Mouse (Mus musculus): ENCODE results near the gene Socs7. TPM values are rescaled to one million over a fixed set of nuclear protein-coding genes. Genes with fewer than 3 reads are reported as not detected.

The Socs7 gene
- polyA plus RNA-seq, 1 experiment = 13.5 TPM

DNA sequence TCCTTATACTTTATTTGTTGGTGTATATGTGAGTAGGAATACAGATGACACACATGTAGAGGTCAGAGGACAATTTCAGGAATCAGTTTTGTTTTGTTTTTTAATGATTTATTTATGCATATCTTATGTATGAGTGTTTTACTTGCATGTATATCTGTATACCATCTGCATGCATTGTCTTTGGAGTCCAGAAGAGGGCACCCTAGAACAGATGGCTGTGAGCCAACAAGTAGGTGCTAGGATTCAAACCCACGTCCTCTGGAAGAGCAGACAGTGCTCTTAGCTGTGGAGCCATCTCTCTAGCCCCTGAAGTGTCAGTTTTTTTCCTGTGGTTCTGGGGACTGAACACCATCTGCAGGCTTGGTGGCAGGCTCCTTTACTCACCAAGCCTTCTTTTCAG lies 37.1 kb upstream of the Socs7 start:
- TF ChIP-seq POLR2A (IDR thresholded peaks at IDR 0.05; ENCODE audit: low read depth, low read length) = no peak
- peak; percentile 42 for TF ChIP-seq CTCF (conservative IDR thresholded peaks at IDR 0.05; ENCODE audit: insufficient read depth, insufficient read length, low read depth, low read length)
- Histone ChIP-seq H3K4me1 (ENCODE audit: control insufficient read depth, insufficient read depth, low read length) (no peaks in the 10 kb centered on the region), H3K27ac (ENCODE audit: insufficient read depth, low read depth, low read length) (no peak overlapping the region), H3K36me3 (ENCODE audit: control insufficient read depth, insufficient read depth, low read length) (peaks cover 6% of the 10 kb centered on the region; the same call in 1 of the 2 replicates), H3K27me3 (replicated peaks; ENCODE audit: control insufficient read depth, insufficient read depth, low read length) (no peaks in the 10 kb centered on the region), H3K4me3 (ENCODE audit: insufficient read depth, low read depth, low read length) (no peak overlapping the region)
- 68% methylated on average over 1 of the region's 1 CpGs for WGBS
- no peak for DNase-seq

DNA sequence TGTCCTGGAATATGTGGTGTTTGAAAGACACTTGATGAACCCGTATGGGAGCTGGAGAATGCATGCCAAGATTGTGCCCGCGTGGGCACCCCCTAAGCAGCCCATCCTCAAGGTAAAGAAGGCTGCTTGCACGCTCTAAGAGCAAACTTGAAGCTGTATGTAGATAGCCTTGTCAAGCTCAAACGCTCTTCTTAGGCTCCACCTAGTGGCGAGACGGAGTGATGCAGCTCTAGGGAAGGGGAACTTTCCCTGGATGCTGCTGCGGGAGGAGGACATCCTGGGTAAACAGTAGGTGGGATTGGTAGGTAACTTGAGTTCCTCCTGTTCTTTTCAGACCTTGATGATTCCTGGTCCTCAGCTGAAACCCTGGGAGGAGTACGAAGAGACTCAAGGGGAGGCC lies 34.2 kb upstream of the Socs7 start:
- Histone ChIP-seq H3K27me3 (replicated peaks; ENCODE audit: control insufficient read depth, insufficient read depth, low read length) (no peaks in the 10 kb centered on the region), H3K36me3 (ENCODE audit: control insufficient read depth, insufficient read depth, low read length) (peaks cover 2% of the 10 kb centered on the region; the same call in 1 of the 2 replicates), H3K4me1 (ENCODE audit: control insufficient read depth, insufficient read depth, low read length) (no peaks in the 10 kb centered on the region), H3K4me3 (ENCODE audit: insufficient read depth, low read depth, low read length) (no peak overlapping the region), H3K27ac (ENCODE audit: insufficient read depth, low read depth, low read length) (no peak overlapping the region)
- WGBS = 20% methylated on average over 9 of the region's 9 CpGs
- TF ChIP-seq POLR2A (IDR thresholded peaks at IDR 0.05; ENCODE audit: low read depth, low read length) = no peak
- TF ChIP-seq CTCF (conservative IDR thresholded peaks at IDR 0.05; ENCODE audit: insufficient read depth, insufficient read length, low read depth, low read length) = peak; percentile 88
- DNase-seq = peak; percentile 62

DNA sequence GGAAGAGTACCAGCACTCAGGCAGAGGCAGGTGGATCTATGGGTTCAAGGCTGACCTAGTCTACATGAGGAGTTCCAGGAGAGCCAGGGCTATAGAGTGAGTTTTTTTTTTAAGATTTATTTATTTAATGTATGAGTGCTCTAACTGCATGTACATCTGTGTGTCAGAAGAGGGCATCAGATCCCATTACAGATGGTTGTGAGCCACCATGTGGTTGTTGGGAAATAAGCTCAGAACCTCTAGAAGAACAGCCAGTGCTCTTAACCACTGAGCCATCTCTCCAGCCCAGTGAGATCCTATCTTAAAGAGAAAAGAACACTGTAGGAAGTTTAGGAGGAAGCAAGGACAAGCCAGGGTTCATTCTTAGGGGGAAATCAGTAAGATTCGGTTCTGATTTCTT lies 32.0 kb upstream of the Socs7 start:
- Histone ChIP-seq H3K4me3 (ENCODE audit: insufficient read depth, low read depth, low read length) (no peak overlapping the region), H3K4me1 (ENCODE audit: control insufficient read depth, insufficient read depth, low read length) (peaks cover 7% of the 10 kb centered on the region; the same call in 1 of the 2 replicates), H3K27me3 (replicated peaks; ENCODE audit: control insufficient read depth, insufficient read depth, low read length) (no peaks in the 10 kb centered on the region), H3K27ac (ENCODE audit: insufficient read depth, low read depth, low read length) (no peak overlapping the region), H3K36me3 (ENCODE audit: control insufficient read depth, insufficient read depth, low read length) (0 out of 2 replicates have a peak, but pooled peaks cover 2% of the 10 kb centered on the region)
- DNase-seq = no peak
- TF ChIP-seq POLR2A (IDR thresholded peaks at IDR 0.05; ENCODE audit: low read depth, low read length) (no peak), CTCF (conservative IDR thresholded peaks at IDR 0.05; ENCODE audit: insufficient read depth, insufficient read length, low read depth, low read length) (no peak)
- 95% methylated on average over 1 of the region's 1 CpGs for WGBS

DNA sequence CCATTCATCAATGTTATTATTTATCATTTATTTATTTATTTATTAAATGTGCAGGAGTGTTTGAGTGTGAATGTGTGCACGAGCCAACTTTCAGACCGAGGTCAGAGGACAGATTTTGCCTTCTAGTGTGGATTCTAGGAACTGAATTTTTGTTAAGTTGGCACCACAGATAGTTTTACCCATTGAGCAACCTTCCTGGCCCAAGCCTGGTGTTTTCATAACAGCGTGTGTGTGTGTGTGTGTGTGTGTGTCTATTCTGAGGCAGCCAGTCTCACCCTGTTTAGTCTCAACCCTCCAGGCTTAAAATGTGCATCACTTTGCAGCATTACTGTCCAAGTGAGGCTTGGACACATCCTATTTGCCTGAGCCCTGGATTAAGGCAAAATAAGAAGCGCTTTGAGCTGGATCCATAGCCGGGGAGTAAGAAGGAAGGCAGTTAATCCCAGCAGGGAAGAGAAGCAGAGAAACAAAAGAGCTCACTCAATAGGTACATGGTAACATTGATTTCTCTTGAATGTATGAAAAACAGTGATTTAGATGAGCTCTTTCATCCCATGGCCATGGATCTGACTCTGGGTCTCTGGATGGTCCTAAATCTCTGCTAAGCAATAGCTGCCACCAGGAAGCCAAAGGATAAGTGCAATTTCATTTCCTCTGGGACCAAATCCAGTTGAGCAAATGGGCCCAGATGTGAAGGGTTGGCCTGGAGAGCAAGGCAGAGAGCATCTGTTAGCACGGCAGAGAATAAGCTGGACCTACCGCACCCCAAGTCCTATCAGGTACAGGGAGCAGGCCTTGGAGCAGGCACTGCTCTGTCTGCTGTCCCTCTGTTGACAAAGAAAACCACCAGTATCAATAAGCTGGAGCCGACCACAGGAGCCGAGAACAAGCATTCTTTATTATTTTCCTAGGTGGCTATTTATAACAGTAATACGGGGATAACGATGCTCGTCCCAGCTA lies 30.8 kb upstream of the Socs7 start:
- 83% methylated on average over 12 of the region's 12 CpGs for WGBS

DNA sequence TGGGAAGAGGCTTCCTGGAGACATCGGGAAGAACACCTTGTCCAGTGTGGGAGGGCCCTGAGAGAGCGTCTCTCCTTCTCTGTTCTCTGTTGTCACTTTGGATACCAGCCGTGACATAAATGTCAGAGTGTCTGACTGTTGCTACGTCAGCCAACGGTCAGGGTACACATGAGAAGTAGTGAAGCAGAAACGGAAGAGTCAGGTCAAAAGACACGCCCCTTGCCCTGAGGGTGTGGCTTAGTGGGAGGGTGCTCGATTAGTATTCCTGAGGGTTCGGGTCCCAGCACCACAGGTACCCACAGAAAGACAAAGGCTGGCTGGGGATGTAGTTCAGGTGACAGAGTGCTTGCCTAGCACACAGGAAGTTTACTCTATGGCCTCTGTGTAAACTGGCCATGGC lies 29.3 kb upstream of the Socs7 start:
- H3K4me1 ChIP-seq (ENCODE audit: control insufficient read depth, insufficient read depth, low read length) = peaks cover 7% of the 10 kb centered on the region; the same call in 1 of the 2 replicates
- no peaks in the 10 kb centered on the region for H3K27me3 ChIP-seq (replicated peaks; ENCODE audit: control insufficient read depth, insufficient read depth, low read length)
- no peak overlapping the region for H3K27ac ChIP-seq (ENCODE audit: insufficient read depth, low read depth, low read length)
- 0 out of 2 replicates have a peak, but pooled peaks cover 2% of the 10 kb centered on the region for H3K36me3 ChIP-seq (ENCODE audit: control insufficient read depth, insufficient read depth, low read length)
- H3K4me3 ChIP-seq (ENCODE audit: insufficient read depth, low read depth, low read length) = no peak overlapping the region
- WGBS = 38% methylated on average over 9 of the region's 9 CpGs
- TF ChIP-seq POLR2A (IDR thresholded peaks at IDR 0.05; ENCODE audit: low read depth, low read length) (no peak), CTCF (conservative IDR thresholded peaks at IDR 0.05; ENCODE audit: insufficient read depth, insufficient read length, low read depth, low read length) (no peak)
- DNase-seq = peak; percentile 78

More for the DNA sequence above, 30.8 kb upstream of the Socs7 start:
- Histone ChIP-seq H3K4me1 (ENCODE audit: control insufficient read depth, insufficient read depth, low read length) (peaks cover 7% of the 10 kb centered on the region; the same call in 1 of the 2 replicates), H3K36me3 (ENCODE audit: control insufficient read depth, insufficient read depth, low read length) (0 out of 2 replicates have a peak, but pooled peaks cover 2% of the 10 kb centered on the region), H3K27me3 (replicated peaks; ENCODE audit: control insufficient read depth, insufficient read depth, low read length) (no peaks in the 10 kb centered on the region), H3K27ac (ENCODE audit: insufficient read depth, low read depth, low read length) (no peak overlapping the region), H3K4me3 (ENCODE audit: insufficient read depth, low read depth, low read length) (no peak overlapping the region)
- DNase-seq = no peak
- TF ChIP-seq CTCF (conservative IDR thresholded peaks at IDR 0.05; ENCODE audit: insufficient read depth, insufficient read length, low read depth, low read length) (no peak), POLR2A (IDR thresholded peaks at IDR 0.05; ENCODE audit: low read depth, low read length) (no peak)

DNA sequence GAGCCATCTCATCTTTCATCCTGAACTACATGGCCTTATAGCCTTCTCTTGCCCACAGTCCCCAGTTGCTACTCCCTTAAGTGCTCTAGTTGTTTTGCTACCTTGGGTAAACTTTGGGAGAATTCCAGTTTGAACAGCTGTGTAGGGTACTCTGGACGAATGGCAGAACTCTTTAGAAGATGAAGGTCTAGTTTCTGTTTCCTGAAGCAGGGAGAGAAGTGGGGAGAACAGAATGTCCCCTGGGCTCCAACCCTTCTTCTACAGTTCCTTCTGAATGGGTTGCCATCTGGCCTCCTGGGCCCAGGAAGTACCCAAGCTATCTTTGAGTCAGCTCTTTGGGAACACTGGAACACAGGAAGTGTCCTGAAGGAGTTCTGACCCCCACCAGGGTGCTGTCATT lies 28.5 kb upstream of the Socs7 start:
- no peak overlapping the region for H3K4me3 ChIP-seq (ENCODE audit: insufficient read depth, low read depth, low read length)
- DNase-seq = no peak
- no peak overlapping the region; the same call in 1 of the 2 replicates for H3K27ac ChIP-seq (ENCODE audit: insufficient read depth, low read depth, low read length)
- H3K4me1 ChIP-seq (ENCODE audit: control insufficient read depth, insufficient read depth, low read length) = peaks cover 9% of the 10 kb centered on the region; the same call in 1 of the 2 replicates
- TF ChIP-seq POLR2A (IDR thresholded peaks at IDR 0.05; ENCODE audit: low read depth, low read length) (no peak), CTCF (conservative IDR thresholded peaks at IDR 0.05; ENCODE audit: insufficient read depth, insufficient read length, low read depth, low read length) (no peak)
- no peaks in the 10 kb centered on the region for H3K27me3 ChIP-seq (replicated peaks; ENCODE audit: control insufficient read depth, insufficient read depth, low read length)
- 38% methylated on average over 1 of the region's 1 CpGs for WGBS
- 0 out of 2 replicates have a peak, but pooled peaks cover 2% of the 10 kb centered on the region for H3K36me3 ChIP-seq (ENCODE audit: control insufficient read depth, insufficient read depth, low read length)

DNA sequence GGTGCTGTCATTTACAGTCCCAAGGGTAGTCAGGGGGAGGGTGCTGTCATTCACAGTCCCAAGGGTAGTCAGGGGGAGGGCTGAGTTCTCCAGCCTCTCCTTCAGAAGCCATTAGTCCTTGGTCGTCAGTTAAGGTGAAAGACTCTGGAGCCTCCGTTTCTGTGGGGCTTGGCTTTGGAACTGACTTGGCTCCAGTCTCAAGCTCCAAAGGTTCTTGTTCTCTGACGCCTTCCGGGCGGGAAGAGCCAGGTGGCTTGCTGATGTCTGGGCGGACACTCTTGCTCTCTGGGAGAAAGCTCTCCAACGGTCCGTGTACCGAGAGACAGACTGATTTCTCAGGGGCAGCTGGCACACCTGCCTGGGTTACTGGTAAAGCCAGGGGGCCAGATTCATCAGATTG lies 28.0 kb upstream of the Socs7 start:
- peak; percentile 59 for DNase-seq

More for the DNA sequence above, 28.0 kb upstream of the Socs7 start:
- peaks cover 9% of the 10 kb centered on the region; the same call in 1 of the 2 replicates for H3K4me1 ChIP-seq (ENCODE audit: control insufficient read depth, insufficient read depth, low read length)
- H3K27ac ChIP-seq (ENCODE audit: insufficient read depth, low read depth, low read length) = peak overlapping the region; percentile 0; the same call in 1 of the 2 replicates
- no peak for TF ChIP-seq POLR2A (IDR thresholded peaks at IDR 0.05; ENCODE audit: low read depth, low read length)
- TF ChIP-seq CTCF (conservative IDR thresholded peaks at IDR 0.05; ENCODE audit: insufficient read depth, insufficient read length, low read depth, low read length) = no peak
- no peaks in the 10 kb centered on the region for H3K36me3 ChIP-seq (ENCODE audit: control insufficient read depth, insufficient read depth, low read length)
- 57% methylated on average over 9 of the region's 9 CpGs for WGBS
- no peaks in the 10 kb centered on the region for H3K27me3 ChIP-seq (replicated peaks; ENCODE audit: control insufficient read depth, insufficient read depth, low read length)
- no peak overlapping the region for H3K4me3 ChIP-seq (ENCODE audit: insufficient read depth, low read depth, low read length)
